Comparison of ENCODE assay signal across 10 mouse cellular contexts in the genomic region with DNA sequence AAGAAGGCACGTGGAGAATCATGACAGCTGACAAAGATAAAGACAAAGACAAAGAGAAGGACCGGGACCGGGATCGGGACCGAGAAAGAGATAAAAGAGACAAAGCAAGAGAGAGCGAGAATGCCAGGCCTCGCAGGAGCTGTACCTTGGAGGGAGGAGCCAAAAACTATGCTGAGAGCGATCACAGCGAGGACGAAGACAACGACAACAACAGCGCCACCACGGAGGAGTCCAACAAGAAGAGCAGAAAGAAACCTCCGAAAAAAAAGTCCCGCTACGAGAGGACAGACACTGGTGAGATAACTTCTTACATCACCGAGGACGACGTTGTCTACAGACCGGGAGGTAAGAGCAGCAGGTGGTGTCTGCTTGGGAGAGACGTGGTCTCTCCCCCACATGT.
A peak's percentile ranks its signal among the peaks of the same experiment; 100 is the strongest.
DNase-seq lines count a peak whose midpoint lies in the region; ATAC-seq and TF ChIP-seq lines count a peak whose summit lies in the region.
"Had no signal": no experiment of that assay in that cellular context is flagged by ENCODE, and none has a peak within 500 bp of the region (broad histone marks: within the 10 kb centered on the region; RNA-seq: fewer than 3 reads in every experiment).

No protein-coding gene starts in this region.

- H3K4me1 ChIP-seq in kidney, embryonic 15.5 days: peaks cover 57% of the 10 kb centered on the region
- peaks cover 45% of the 10 kb centered on the region for H3K4me1 ChIP-seq in liver, adult 2 months (ENCODE audit: control insufficient read depth, insufficient read depth, low read length)

- no peak for TF ChIP-seq POLR2A in liver, adult 2 months (IDR thresholded peaks at IDR 0.05; ENCODE audit: extremely low read depth, insufficient read depth, low read length)

- TF ChIP-seq CTCF in liver, adult 2 months (IDR thresholded peaks at IDR 0.05; ENCODE audit: low read depth, low read length): peak; percentile 19; the same call in 1 of the 2 replicates
- TF ChIP-seq CTCF in left cerebral cortex, adult 2 months (IDR thresholded peaks at IDR 0.05): no peak

- ATAC-seq in kidney, embryonic 15.5 days (replicated peaks; ENCODE audit: low FRiP score): no peak
- ATAC-seq: forebrain, embryonic 16.5 days had no signal

- DNase-seq in cerebellum, adult 11-12 months: peak; percentile 38
- no peak for DNase-seq in cerebellum, adult 8-10 months
- DNase-seq in kidney, adult 11 months: no peak
- DNase-seq in R1 (ENCODE audit: low read depth, low spot score): peak; percentile 69
- DNase-seq in liver, adult 2 months (ENCODE audit: extremely low read depth, low read depth, low spot score): peak; percentile 69
- no peak for DNase-seq in layer of hippocampus, adult 18-20 months (ENCODE audit: low spot score in 2 of 2)
- no peak for DNase-seq in left cerebral cortex, adult 2 months (ENCODE audit: extremely low spot score in 1 of 2, low spot score in 2 of 2)
- DNase-seq: right cerebral cortex, postnatal 25 days had no signal

- H3K36me3 ChIP-seq in kidney, embryonic 15.5 days: peaks cover 39% of the 10 kb centered on the region
- H3K36me3 ChIP-seq in liver, adult 2 months (ENCODE audit: control insufficient read depth, insufficient read depth, low read length): no peaks in the 10 kb centered on the region

- H3K4me2 ChIP-seq in kidney, embryonic 15.5 days: 0 out of 2 replicates have a peak overlapping the region, but pooled peaks have one; percentile 0

- intact Hi-C loops in left cerebral cortex, adult 2 months (cut with DNase I): no loop called here

- 79% methylated on average over 21 of the region's 21 CpGs for WGBS in kidney, embryonic 15.5 days
- 34% methylated on average over 21 of the region's 21 CpGs for WGBS in liver, adult 2 months

- H3K9ac ChIP-seq in kidney, embryonic 15.5 days: no peak overlapping the region
- peak overlapping the region; percentile 32 for H3K9ac ChIP-seq in liver, adult 2 months (ENCODE audit: low read depth, low read length)

- no peaks in the 10 kb centered on the region for H3K9me3 ChIP-seq in kidney, embryonic 15.5 days (replicated peaks)

- no peaks in the 10 kb centered on the region for H3K27me3 ChIP-seq in kidney, embryonic 15.5 days
- no peaks in the 10 kb centered on the region for H3K27me3 ChIP-seq in liver, adult 2 months (ENCODE audit: control insufficient read depth, insufficient read depth, low read length)

- no peak overlapping the region for H3K4me3 ChIP-seq in kidney, embryonic 15.5 days (replicated peaks)
- H3K4me3 ChIP-seq in liver, adult 2 months (ENCODE audit: insufficient read depth, low read depth, low read length): peak overlapping the region; percentile 11
- H3K4me3 ChIP-seq in left cerebral cortex, adult 2 months: no peak overlapping the region

- no peak overlapping the region for H3K27ac ChIP-seq in kidney, embryonic 15.5 days
- H3K27ac ChIP-seq in liver, adult 2 months (replicated peaks; ENCODE audit: insufficient read depth, low read depth, low read length): peak overlapping the region; percentile 29
- H3K27ac ChIP-seq in left cerebral cortex, adult 2 months: no peak overlapping the region

- peaks cover 30% of the 10 kb centered on the region; the same call in 1 of the 2 replicates for H3K79me2 ChIP-seq in liver, adult 2 months (ENCODE audit: control insufficient read depth, insufficient read depth, low read length)

Comparison
In these comparisons a context has a peak if more than half of its experiments do, and no peak if none do; other contexts are left out.
1. DNase-seq: peak in cerebellum, adult 11-12 months (single experiment), R1 (single experiment) and liver, adult 2 months (single experiment); none in cerebellum, adult 8-10 months (single experiment), kidney, adult 11 months (single experiment), layer of hippocampus, adult 18-20 months (0 of 2) and left cerebral cortex, adult 2 months (0 of 2).